Mouse (Mus musculus) intestine, embryonic 14.5 days (tissue): ENCODE measurements around the gene Rprd1b. TPM values are rescaled to one million over a fixed set of nuclear protein-coding genes. Genes with fewer than 3 reads are reported as not detected.

Experiments
- ATAC-seq: fragments of 200-750 bp; cut with Nextera tagmentation; replicated peaks from 2 replicates; pipeline ENCODE4 v1.8.0; 2017; ENCODE audit warnings: low read depth, moderate number of reproducible peaks, moderate TSS enrichment, moderate library complexity; ENCODE audit not compliant: low FRiP score, low TSS enrichment
- DNase-seq: peaks from one replicate; pipeline ENCODE4 v3.0.0-alpha.2; 2018; ENCODE audit warnings: low spot score
- H3K27ac ChIP-seq: fragments of 300-500 bp; sonication (generic); 2 replicates; pipeline ENCODE4 v1.5.1; 2014; ENCODE audit warnings: low read depth, mild to moderate bottlenecking, control low read depth
- H3K27me3 ChIP-seq: fragments of 300-500 bp; sonication (generic); replicated peaks from 2 replicates; pipeline ENCODE4 v1.6.1; 2014; ENCODE audit warnings: low read length, control low read depth; ENCODE audit not compliant: control insufficient read depth, insufficient read depth
- H3K36me3 ChIP-seq: fragments of 300-500 bp; sonication (generic); 2 replicates; pipeline ENCODE4 v1.6.1; 2014; ENCODE audit warnings: low read length, control low read depth; ENCODE audit not compliant: control insufficient read depth, insufficient read depth
- H3K4me1 ChIP-seq: fragments of 300-500 bp; sonication (generic); replicated peaks from 2 replicates; pipeline ENCODE4 v1.6.1; 2014; ENCODE audit warnings: low read length, control low read depth, mixed read lengths; ENCODE audit not compliant: control insufficient read depth, insufficient read depth
- H3K4me2 ChIP-seq: fragments of 300-500 bp; sonication (generic); 2 replicates; pipeline ENCODE4 v1.6.1; 2014; ENCODE audit warnings: low read length
- H3K4me3 ChIP-seq: fragments of 300-500 bp; sonication (generic); 2 replicates; pipeline ENCODE4 v1.5.1; 2014; ENCODE audit warnings: low read depth, low read length, control low read depth, mixed read lengths
- H3K9ac ChIP-seq: fragments of 300-500 bp; sonication (generic); 2 replicates; pipeline ENCODE4 v1.6.1; 2014; ENCODE audit warnings: mild to moderate bottlenecking, low read length
- H3K9me3 ChIP-seq: fragments of 300-500 bp; sonication (generic); 2 replicates; pipeline ENCODE4 v1.6.1; 2016; ENCODE audit warnings: low read length, control low read depth; ENCODE audit not compliant: control insufficient read depth
- WGBS: fragments of 180-500 bp; shearing (Covaris S2); extraction: QIAGEN DNeasy Blood & Tissue Kit; methylation state at CpG from one replicate; pipeline ENCODE4 v1.1.7; 2014; 5-methylcytosine and 5-hydroxymethylcytosine counted together
- polyA plus RNA-seq: library from polyadenylated mRNA; unstranded; fragments of >200 nt; fragmentation: Nextera tagmentation; extraction: Ambion mirVana; gene quantifications from 2 replicates; pipeline ENCODE4 v1.2.1, GENCODE M21; 2014

The Rprd1b gene
- polyA plus RNA-seq, 1 experiment from 2014 or later: 44.6 TPM

- 78% methylated on average over 7 of the region's 7 CpGs for WGBS
- ATAC-seq: no peak
- H3K27ac ChIP-seq: no peak overlapping the region
Observed at GRCm38 (mm10) chr2:158030007-158030406, 1.7 kb downstream of the Rprd1b start.

GRCm38 (mm10) chr2:158035813-158036212 lies 7.5 kb downstream of the Rprd1b start:
- Histone ChIP-seq H3K4me2 (no peak overlapping the region), H3K36me3 (peaks cover 46% of the 10 kb centered on the region), H3K27ac (no peak overlapping the region), H3K4me1 (peaks cover 7% of the 10 kb centered on the region; the same call in 1 of the 2 replicates), H3K27me3 (no peaks in the 10 kb centered on the region), H3K9me3 (no peaks in the 10 kb centered on the region), H3K9ac (no peak overlapping the region), H3K4me3 (no peak overlapping the region)
- no peak for ATAC-seq
- WGBS: 87% methylated on average over 2 of the region's 2 CpGs
- DNase-seq: no peak

More at GRCm38 (mm10) chr2:158030007-158030406, 1.7 kb downstream of the Rprd1b start:
- no peak for DNase-seq
- Histone ChIP-seq H3K4me1 (peaks cover 19% of the 10 kb centered on the region; the same call in 1 of the 2 replicates), H3K27me3 (no peaks in the 10 kb centered on the region), H3K9ac (no peak overlapping the region; the same call in 1 of the 2 replicates), H3K4me2 (peak overlapping the region; percentile 74), H3K4me3 (peak overlapping the region; percentile 99), H3K9me3 (no peaks in the 10 kb centered on the region), H3K36me3 (0 out of 2 replicates have a peak, but pooled peaks cover 2% of the 10 kb centered on the region)

GRCm38 (mm10) chr2:158036408-158036807 lies 8.1 kb downstream of the Rprd1b start:
- peaks cover 3% of the 10 kb centered on the region; the same call in 1 of the 2 replicates for H3K4me1 ChIP-seq
- H3K9ac ChIP-seq: no peak overlapping the region
- H3K27ac ChIP-seq: no peak overlapping the region
- ATAC-seq (no peak), DNase-seq (no peak)
- H3K9me3 ChIP-seq: no peaks in the 10 kb centered on the region
- peaks cover 52% of the 10 kb centered on the region for H3K36me3 ChIP-seq
- WGBS: 85% methylated on average over 6 of the region's 6 CpGs
- H3K4me2 ChIP-seq: no peak overlapping the region
- H3K4me3 ChIP-seq: no peak overlapping the region
- H3K27me3 ChIP-seq: no peaks in the 10 kb centered on the region

- ATAC-seq: no peak
- H3K27ac ChIP-seq: no peak overlapping the region
- WGBS: 85% methylated on average over 7 of the region's 7 CpGs
Observed at GRCm38 (mm10) chr2:158036953-158037352, 8.7 kb downstream of the Rprd1b start.

GRCm38 (mm10) chr2:158037571-158037970 lies 9.3 kb downstream of the Rprd1b start:
- peaks cover 61% of the 10 kb centered on the region for H3K36me3 ChIP-seq
- H3K27me3 ChIP-seq: no peaks in the 10 kb centered on the region
- H3K9me3 ChIP-seq: no peaks in the 10 kb centered on the region
- H3K27ac ChIP-seq: no peak overlapping the region
- H3K4me1 ChIP-seq: no peaks in the 10 kb centered on the region
- H3K4me2 ChIP-seq: no peak overlapping the region
- ATAC-seq: no peak
- H3K4me3 ChIP-seq: no peak overlapping the region
- DNase-seq: no peak
- 100% methylated on average over 1 of the region's 1 CpGs for WGBS
- no peak overlapping the region for H3K9ac ChIP-seq

More at GRCm38 (mm10) chr2:158036953-158037352, 8.7 kb downstream of the Rprd1b start:
- DNase-seq: no peak
- Histone ChIP-seq H3K27me3 (no peaks in the 10 kb centered on the region), H3K36me3 (peaks cover 57% of the 10 kb centered on the region), H3K4me2 (no peak overlapping the region), H3K4me1 (no peaks in the 10 kb centered on the region), H3K9ac (no peak overlapping the region), H3K4me3 (no peak overlapping the region), H3K9me3 (no peaks in the 10 kb centered on the region)

GRCm38 (mm10) chr2:158039662-158040061 lies 11.4 kb downstream of the Rprd1b start:
- 90% methylated on average over 1 of the region's 1 CpGs for WGBS
- Histone ChIP-seq H3K4me3 (no peak overlapping the region), H3K4me2 (no peak overlapping the region), H3K9ac (no peak overlapping the region), H3K36me3 (peaks cover 81% of the 10 kb centered on the region), H3K27me3 (no peaks in the 10 kb centered on the region), H3K9me3 (no peaks in the 10 kb centered on the region), H3K27ac (no peak overlapping the region), H3K4me1 (no peaks in the 10 kb centered on the region)
- ATAC-seq (no peak), DNase-seq (no peak)

- Histone ChIP-seq H3K27me3 (no peaks in the 10 kb centered on the region), H3K9me3 (no peaks in the 10 kb centered on the region), H3K4me2 (no peak overlapping the region), H3K4me3 (no peak overlapping the region), H3K27ac (no peak overlapping the region), H3K4me1 (no peaks in the 10 kb centered on the region), H3K9ac (no peak overlapping the region), H3K36me3 (peaks cover 88% of the 10 kb centered on the region)
- WGBS: 81% methylated on average over 2 of the region's 2 CpGs
- no peak for ATAC-seq
- DNase-seq: no peak
Observed at GRCm38 (mm10) chr2:158040396-158040795, 12.1 kb downstream of the Rprd1b start.

- ATAC-seq: no peak
- DNase-seq: no peak
- Histone ChIP-seq H3K4me2 (no peak overlapping the region), H3K36me3 (peaks cover 88% of the 10 kb centered on the region), H3K27me3 (no peaks in the 10 kb centered on the region), H3K4me1 (no peaks in the 10 kb centered on the region), H3K9me3 (no peaks in the 10 kb centered on the region), H3K9ac (no peak overlapping the region), H3K27ac (no peak overlapping the region), H3K4me3 (no peak overlapping the region)
- 87% methylated on average over 8 of the region's 8 CpGs for WGBS
Observed at GRCm38 (mm10) chr2:158043504-158043903, 15.2 kb downstream of the Rprd1b start.

- ATAC-seq: no peak
- Histone ChIP-seq H3K4me2 (no peak overlapping the region), H3K36me3 (peaks cover 87% of the 10 kb centered on the region), H3K27ac (no peak overlapping the region), H3K4me1 (no peaks in the 10 kb centered on the region), H3K4me3 (no peak overlapping the region), H3K9ac (no peak overlapping the region), H3K9me3 (no peaks in the 10 kb centered on the region), H3K27me3 (no peaks in the 10 kb centered on the region)
- 67% methylated on average over 4 of the region's 4 CpGs for WGBS
- DNase-seq: no peak
Observed at GRCm38 (mm10) chr2:158046186-158046585, 17.9 kb downstream of the Rprd1b start.
